Mouse (Mus musculus): Measurements from ENCODE around the gene Rtn2. TPM values are rescaled to one million over a fixed set of nuclear protein-coding genes. Genes with fewer than 3 reads are reported as not detected.
"Not testable (repeated sequence)": the region's sequence is repeated elsewhere in the genome, so short reads cannot be mapped to it uniquely, and the experiment has no call there.

Rtn2 gene
- polyA plus RNA-seq, 1 experiment = 14.3 TPM

DNA sequence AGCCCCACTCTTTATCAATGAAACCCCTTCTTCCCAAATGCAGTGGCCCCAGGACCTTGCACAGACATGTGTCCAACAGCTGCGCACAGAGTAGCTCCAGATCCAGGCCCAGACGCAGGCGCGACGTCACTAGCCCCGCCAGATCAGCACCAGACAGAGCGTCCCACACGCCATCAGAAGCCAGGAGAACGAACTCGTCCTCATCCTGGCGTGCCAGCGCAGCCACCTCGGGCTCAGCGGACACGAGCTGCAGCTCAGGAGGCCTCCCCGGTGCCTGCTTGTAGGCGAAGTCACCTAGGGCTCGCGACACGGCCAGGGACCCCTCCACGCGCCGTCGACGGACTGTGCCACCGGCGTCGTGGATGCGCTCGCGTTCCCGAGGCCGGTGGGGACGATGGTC lies 3.4 kb upstream of the Rtn2 start:
- H3K9me3 ChIP-seq (replicated peaks; ENCODE audit: control insufficient read depth, insufficient read depth, low read length, poor library complexity, severe bottlenecking) = no peaks in the 10 kb centered on the region
- H3K27ac ChIP-seq (ENCODE audit: insufficient read depth, low read length) = no peak overlapping the region
- peak overlapping the region; percentile 73 for H3K4me3 ChIP-seq (ENCODE audit: low read depth, low read length)
- H3K27me3 ChIP-seq (ENCODE audit: control insufficient read depth, insufficient read depth, low read length, poor library complexity, severe bottlenecking) = no peaks in the 10 kb centered on the region
- no peaks in the 10 kb centered on the region for H3K4me1 ChIP-seq (ENCODE audit: control insufficient read depth, insufficient read depth, low read length)
- TF ChIP-seq CTCF (IDR thresholded peaks at IDR 0.05; ENCODE audit: low read depth, low read length) = no peak
- H3K36me3 ChIP-seq (ENCODE audit: control insufficient read depth, insufficient read depth, low read length, poor library complexity, severe bottlenecking) = no peaks in the 10 kb centered on the region
- peak overlapping the region; percentile 70 for H3K9ac ChIP-seq (ENCODE audit: low read depth, poor library complexity, severe bottlenecking)

DNA sequence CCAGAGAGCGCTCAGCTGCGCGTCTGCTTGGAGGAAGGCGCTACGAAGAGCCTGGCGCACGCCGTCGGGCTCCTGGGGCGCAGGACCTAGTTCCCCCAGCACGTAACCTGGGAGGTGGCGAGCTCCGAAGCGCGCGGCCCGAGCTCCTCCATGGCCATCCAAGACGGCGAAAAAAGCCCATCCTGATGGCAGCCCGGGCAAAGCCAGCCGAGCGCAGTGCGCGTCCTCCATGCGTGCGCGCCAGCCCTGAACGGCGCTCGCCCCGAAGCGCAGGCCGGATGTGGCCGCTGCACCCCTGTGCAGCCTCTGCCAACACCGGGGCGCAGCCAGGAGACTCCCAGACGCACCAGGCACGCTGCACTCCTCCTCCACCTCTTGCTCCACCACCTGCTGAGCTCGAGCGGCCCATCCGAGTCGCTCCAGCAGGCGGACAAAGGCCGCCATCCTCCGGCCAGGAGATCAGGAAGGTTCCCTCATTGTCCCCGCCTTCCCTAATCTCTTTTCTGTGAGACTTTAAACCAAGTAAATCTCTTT lies 2.8 kb upstream of the Rtn2 start, which contains the start of gene Ppm1n:
Ppm1n (minus strand) TSS at position 484 of the 534 bp plus-strand sequence.
- peak within 1 kb of the TSS; percentile 54; the same call in 1 of the 2 replicates for H3K27ac ChIP-seq (ENCODE audit: insufficient read depth, low read length)

DNA sequence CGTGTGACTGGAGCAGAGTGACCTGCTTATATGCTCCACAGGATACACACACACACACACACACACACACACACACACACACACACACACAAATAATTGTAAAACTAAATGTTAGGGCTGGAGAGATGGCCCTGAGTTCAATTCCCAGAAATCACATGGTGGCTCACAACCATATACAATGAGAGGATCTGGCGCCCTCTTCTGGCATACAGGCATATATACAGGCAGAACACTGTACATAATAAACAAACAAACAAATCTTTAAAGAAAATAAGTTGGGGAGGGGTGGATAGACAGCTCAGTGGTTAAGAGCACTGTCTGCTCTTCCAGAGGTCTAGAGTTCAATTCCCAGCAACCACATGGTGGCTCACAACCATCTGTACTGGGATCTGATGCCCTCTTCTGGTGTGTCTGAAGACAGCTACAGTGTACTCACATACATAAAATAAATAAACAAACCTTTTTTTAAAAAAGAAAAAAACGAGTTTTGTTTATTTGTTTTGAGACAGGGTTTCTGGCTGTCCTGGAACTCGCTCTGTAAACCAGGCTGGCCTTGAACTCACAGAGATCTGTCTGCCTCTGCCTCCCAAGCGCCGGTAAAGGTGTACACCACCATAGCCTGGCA lies 632 bp upstream of the Rtn2 start:
- Histone ChIP-seq H3K4me3 (ENCODE audit: low read depth, low read length) (peak overlapping the region; percentile 92), H3K27ac (ENCODE audit: insufficient read depth, low read length) (peak overlapping the region; percentile 54; the same call in 1 of the 2 replicates)
- H3K9me3 ChIP-seq (replicated peaks; ENCODE audit: control insufficient read depth, insufficient read depth, low read length, poor library complexity, severe bottlenecking); H3K4me1 ChIP-seq (ENCODE audit: control insufficient read depth, insufficient read depth, low read length); H3K36me3 ChIP-seq (ENCODE audit: control insufficient read depth, insufficient read depth, low read length, poor library complexity, severe bottlenecking); H3K9ac ChIP-seq (ENCODE audit: low read depth, poor library complexity, severe bottlenecking); H3K27me3 ChIP-seq (ENCODE audit: control insufficient read depth, insufficient read depth, low read length, poor library complexity, severe bottlenecking): not testable (repeated sequence)

More for the DNA sequence above, 2.8 kb upstream of the Rtn2 start, which contains the start of gene Ppm1n:
- no peaks in the 10 kb centered on the region for H3K9me3 ChIP-seq (replicated peaks; ENCODE audit: control insufficient read depth, insufficient read depth, low read length, poor library complexity, severe bottlenecking)
- H3K9ac ChIP-seq (ENCODE audit: low read depth, poor library complexity, severe bottlenecking) = peak within 1 kb of the TSS; percentile 70
- no peak for TF ChIP-seq POLR2A (IDR thresholded peaks at IDR 0.05; ENCODE audit: insufficient read depth, low read length)
- TF ChIP-seq EP300 (IDR thresholded peaks at IDR 0.05; ENCODE audit: insufficient read depth, low read depth, low read length) = 0 out of 2 replicates have a peak, but pooled peaks have one; percentile 9
- no peaks in the 10 kb centered on the region for H3K4me1 ChIP-seq (ENCODE audit: control insufficient read depth, insufficient read depth, low read length)
- H3K36me3 ChIP-seq (ENCODE audit: control insufficient read depth, insufficient read depth, low read length, poor library complexity, severe bottlenecking) = no peaks in the 10 kb centered on the region
- H3K4me3 ChIP-seq (ENCODE audit: low read depth, low read length) = peak within 1 kb of the TSS; percentile 73
- H3K27me3 ChIP-seq (ENCODE audit: control insufficient read depth, insufficient read depth, low read length, poor library complexity, severe bottlenecking) = no peaks in the 10 kb centered on the region

DNA sequence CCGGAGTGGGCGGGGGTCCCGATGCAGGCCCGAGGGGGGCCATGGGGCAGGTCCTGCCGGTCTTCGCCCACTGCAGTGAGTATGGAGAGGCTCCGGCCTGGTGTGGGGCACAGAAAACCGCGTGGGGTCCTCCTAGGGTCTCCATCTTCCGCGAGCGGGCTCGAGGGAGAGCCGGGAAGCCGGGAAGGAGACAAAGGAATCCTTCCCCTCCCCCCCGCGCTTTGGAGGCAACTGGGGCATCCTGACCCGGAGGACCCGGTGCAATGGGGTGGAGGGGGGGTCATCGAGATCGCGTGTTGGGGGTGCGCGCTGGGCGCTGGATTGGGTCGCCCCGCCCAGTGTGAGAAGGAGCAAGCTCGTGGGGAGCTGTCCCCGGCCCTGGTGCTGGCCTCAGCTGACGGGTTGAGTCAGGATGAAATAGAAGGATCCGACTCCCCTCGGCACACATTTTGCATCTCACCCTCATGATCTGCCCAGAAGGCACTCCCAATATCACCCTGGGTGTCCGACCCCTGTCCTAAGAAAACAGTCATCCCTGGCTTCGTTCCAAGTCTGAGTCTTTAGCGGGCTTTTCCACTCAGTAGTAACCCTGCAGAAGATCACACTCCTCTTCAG lies 474 bp downstream of the Rtn2 start:
- Histone ChIP-seq H3K4me3 (ENCODE audit: low read depth, low read length) (peak overlapping the region; percentile 66), H3K9ac (ENCODE audit: low read depth, poor library complexity, severe bottlenecking) (peak overlapping the region; percentile 77), H3K27ac (ENCODE audit: insufficient read depth, low read length) (no peak overlapping the region), H3K4me1 (ENCODE audit: control insufficient read depth, insufficient read depth, low read length) (no peaks in the 10 kb centered on the region), H3K27me3 (ENCODE audit: control insufficient read depth, insufficient read depth, low read length, poor library complexity, severe bottlenecking) (no peaks in the 10 kb centered on the region), H3K36me3 (ENCODE audit: control insufficient read depth, insufficient read depth, low read length, poor library complexity, severe bottlenecking) (no peaks in the 10 kb centered on the region), H3K9me3 (replicated peaks; ENCODE audit: control insufficient read depth, insufficient read depth, low read length, poor library complexity, severe bottlenecking) (no peaks in the 10 kb centered on the region)
- TF ChIP-seq EP300 (IDR thresholded peaks at IDR 0.05; ENCODE audit: insufficient read depth, low read depth, low read length) = 0 out of 2 replicates have a peak, but pooled peaks have one; percentile 29
- TF ChIP-seq CTCF (IDR thresholded peaks at IDR 0.05; ENCODE audit: low read depth, low read length) = no peak

DNA sequence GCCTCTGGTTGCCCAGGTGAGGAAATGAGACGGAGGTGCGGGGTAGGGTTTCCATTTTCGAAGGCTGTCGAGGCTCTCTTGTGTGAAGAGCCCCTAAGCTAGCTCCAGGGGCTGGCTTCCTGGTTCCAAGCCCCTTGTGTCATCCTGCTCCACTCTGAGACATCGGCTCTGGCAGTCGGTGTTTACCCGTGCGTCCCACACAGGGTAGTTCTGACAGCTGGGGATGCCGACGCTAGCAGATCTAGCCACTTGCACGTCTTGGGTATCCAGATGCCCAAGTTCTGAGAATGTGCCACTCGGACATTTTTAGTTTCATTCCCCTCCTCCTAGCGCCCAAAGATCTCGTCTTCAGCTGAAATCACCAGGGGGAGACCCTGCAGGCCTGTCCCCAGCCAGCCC lies 981 bp downstream of the Rtn2 start:
- TF ChIP-seq POLR2A (IDR thresholded peaks at IDR 0.05; ENCODE audit: insufficient read depth, low read length) (no peak), CTCF (IDR thresholded peaks at IDR 0.05; ENCODE audit: low read depth, low read length) (no peak), EP300 (IDR thresholded peaks at IDR 0.05; ENCODE audit: insufficient read depth, low read depth, low read length) (no peak)
- Histone ChIP-seq H3K36me3 (ENCODE audit: control insufficient read depth, insufficient read depth, low read length, poor library complexity, severe bottlenecking) (no peaks in the 10 kb centered on the region), H3K9me3 (replicated peaks; ENCODE audit: control insufficient read depth, insufficient read depth, low read length, poor library complexity, severe bottlenecking) (no peaks in the 10 kb centered on the region), H3K4me1 (ENCODE audit: control insufficient read depth, insufficient read depth, low read length) (no peaks in the 10 kb centered on the region), H3K27ac (ENCODE audit: insufficient read depth, low read length) (no peak overlapping the region), H3K27me3 (ENCODE audit: control insufficient read depth, insufficient read depth, low read length, poor library complexity, severe bottlenecking) (no peaks in the 10 kb centered on the region), H3K9ac (ENCODE audit: low read depth, poor library complexity, severe bottlenecking) (no peak overlapping the region), H3K4me3 (ENCODE audit: low read depth, low read length) (no peak overlapping the region)

DNA sequence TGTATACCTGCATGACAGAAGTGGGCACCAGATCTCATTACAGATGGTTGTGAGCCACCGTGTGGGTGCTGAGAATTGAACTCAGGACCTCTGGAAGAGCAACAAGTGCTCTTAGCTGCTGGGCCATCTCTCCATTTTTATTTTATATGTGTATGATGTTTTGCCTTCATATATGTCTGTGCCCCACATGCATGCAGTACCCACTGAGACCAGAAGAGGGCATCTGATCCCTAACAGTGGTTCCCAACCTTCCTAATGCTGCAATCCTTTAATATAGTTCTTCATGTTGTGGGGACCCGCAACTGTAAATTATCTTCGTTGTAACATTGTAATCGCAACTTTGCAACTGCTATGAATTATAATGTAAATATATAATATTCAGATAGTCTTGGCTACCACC lies 2.3 kb downstream of the Rtn2 start:
- Histone ChIP-seq H3K27ac (ENCODE audit: insufficient read depth, low read length) (no peak overlapping the region), H3K9ac (ENCODE audit: low read depth, poor library complexity, severe bottlenecking) (no peak overlapping the region), H3K9me3 (replicated peaks; ENCODE audit: control insufficient read depth, insufficient read depth, low read length, poor library complexity, severe bottlenecking) (no peaks in the 10 kb centered on the region), H3K27me3 (ENCODE audit: control insufficient read depth, insufficient read depth, low read length, poor library complexity, severe bottlenecking) (no peaks in the 10 kb centered on the region), H3K4me1 (ENCODE audit: control insufficient read depth, insufficient read depth, low read length) (no peaks in the 10 kb centered on the region), H3K36me3 (ENCODE audit: control insufficient read depth, insufficient read depth, low read length, poor library complexity, severe bottlenecking) (no peaks in the 10 kb centered on the region), H3K4me3 (ENCODE audit: low read depth, low read length) (no peak overlapping the region)
- peak; percentile 24 for TF ChIP-seq CTCF (IDR thresholded peaks at IDR 0.05; ENCODE audit: low read depth, low read length)
- no peak for TF ChIP-seq POLR2A (IDR thresholded peaks at IDR 0.05; ENCODE audit: insufficient read depth, low read length)

Measured in ES-Bruce4 (cell line).